Mouse (Mus musculus) frontal cortex, adult (tissue): ENCODE measurements around the gene Slc6a8.

Experiments used
- ATAC-seq: cut with Nextera tagmentation; 2 replicates; pipeline ENCODE4 v1.9.2; 2017; ENCODE audit warnings: mild to moderate bottlenecking, moderate library complexity, mixed read lengths; ENCODE audit not compliant: low TSS enrichment

The Slc6a8 gene

DNA sequence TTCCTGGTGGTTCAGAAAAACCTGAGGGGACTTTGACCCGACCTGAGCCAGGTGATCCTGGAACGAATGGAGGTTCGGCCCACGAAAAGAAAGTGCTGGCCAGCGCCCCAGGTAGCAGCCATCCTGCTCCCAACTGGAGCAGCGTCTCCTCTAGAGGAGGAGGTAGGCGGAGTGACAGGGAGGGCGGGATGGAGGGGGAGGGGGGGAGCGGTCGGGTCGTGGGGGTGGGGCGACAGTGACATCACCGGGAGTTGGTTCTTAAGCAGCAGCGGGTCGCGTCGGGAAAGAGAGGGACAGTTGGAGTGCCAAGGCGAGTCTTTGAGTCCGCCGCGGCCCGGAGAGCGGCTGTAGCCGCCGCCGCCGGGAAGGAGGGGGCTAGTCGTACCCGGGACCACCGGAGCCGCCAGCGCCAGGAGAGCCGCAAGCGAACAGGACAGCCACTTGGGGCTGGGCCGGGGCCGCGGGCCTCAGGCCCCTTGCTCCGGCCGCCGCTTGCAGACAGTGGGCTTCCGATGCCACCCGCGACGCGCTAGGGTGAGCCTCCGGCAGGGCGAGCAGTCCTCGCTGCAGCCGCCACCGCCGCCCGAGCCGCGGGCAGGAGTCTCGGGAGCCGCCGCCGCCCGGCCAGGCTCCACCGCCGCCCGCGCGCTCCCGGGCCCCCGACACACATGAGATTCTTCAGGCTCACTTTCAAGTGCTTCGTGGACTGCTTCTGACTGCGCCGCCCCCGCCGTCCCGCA lies at the start of gene Slc6a8:
Gene Slc6a8 (plus strand): TSS at position 272 of the 740 bp plus-strand sequence.
- 0 out of 2 replicates have a peak, but pooled peaks have one; percentile 24 for ATAC-seq

DNA sequence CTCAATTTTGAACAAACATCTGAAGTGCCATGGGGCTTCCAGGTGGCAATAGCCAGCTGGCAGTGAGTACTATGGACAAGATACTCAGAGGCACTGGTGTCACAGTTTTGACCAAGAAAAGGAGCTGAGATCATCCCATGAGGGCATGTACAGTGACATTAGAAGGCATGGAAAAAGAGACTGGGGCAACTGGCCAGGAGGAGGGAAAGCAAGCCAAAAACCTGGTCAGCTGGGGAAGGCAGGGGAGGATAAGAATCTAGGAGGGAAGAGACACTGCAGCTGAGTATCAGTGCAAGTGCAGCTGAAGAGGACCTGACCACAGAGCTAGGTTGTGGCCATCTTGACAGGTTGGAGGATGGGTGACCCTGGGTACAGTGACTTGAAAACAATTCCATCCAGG lies 46.0 kb upstream of the Slc6a8 start:
- no peak for ATAC-seq

DNA sequence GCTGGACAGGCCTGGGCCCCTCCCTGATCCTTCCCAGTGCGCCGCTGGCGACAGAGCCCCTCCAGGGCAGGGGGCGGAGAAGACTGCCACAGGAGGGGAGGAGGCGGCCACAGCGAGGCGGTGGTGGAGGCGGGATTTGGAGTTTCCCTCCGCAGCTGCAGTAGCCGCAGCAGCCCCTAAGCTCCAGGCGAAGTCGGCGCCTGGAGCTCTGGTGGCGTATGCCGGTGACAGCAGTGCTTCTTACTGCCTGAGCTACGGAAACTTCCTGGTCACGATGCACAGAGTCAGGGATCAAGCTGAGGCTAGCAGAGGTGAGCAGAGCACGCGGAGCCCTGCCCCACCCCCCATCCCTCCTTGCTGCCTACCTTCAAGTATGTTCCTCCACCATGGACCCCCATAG lies 37.5 kb upstream of the Slc6a8 start:
- ATAC-seq = 0 out of 2 replicates have a peak, but pooled peaks have one; percentile 29

DNA sequence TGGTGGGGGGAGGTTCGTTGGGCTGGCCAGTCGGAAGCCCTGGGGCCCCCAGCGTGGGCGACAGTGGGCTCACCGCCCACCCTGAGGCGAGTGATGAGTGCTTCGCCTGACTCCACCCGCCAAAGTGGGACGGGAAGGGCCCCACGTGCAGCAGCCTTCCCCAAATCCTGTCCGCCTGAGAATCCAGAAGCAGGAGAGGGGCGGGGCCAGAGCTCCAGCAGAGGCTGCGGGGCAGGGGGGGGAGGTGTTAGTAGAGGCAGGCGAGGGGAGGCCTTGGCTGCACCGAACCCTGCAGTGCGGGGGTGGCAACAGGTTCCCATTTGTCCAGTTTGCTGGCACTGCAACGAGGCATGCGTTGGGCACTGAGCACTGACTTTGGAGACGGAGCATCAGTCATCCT lies 35.5 kb upstream of the Slc6a8 start:
- 0 out of 2 replicates have a peak, but pooled peaks have one; percentile 8 for ATAC-seq

DNA sequence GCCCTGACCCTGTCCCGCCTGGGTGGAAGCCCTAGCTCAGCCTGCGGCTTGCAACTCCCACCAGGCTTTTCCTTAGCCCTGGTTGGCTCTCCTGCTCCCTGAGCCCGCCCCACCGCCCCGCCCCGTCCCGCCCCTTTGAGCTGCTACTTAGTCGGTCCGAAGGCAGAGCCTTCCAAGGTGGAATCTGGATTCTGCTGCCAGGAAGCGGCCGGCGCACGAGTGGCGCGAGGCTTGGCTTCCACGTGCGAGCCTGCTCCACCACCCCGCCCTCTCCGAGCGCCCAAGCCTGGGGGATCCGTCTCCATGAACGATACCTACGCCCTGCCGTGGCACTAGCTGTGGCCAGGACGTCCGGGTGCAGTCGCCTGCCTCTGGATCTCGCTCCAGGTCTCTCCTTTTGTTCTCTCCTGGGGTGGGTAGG lies 33.7 kb upstream of the Slc6a8 start, which contains the start of gene Dusp9:
Gene Dusp9 (plus strand): TSS at position 165 of the 421 bp plus-strand sequence.
- ATAC-seq = peak; percentile 28; the same call in 1 of the 2 replicates

DNA sequence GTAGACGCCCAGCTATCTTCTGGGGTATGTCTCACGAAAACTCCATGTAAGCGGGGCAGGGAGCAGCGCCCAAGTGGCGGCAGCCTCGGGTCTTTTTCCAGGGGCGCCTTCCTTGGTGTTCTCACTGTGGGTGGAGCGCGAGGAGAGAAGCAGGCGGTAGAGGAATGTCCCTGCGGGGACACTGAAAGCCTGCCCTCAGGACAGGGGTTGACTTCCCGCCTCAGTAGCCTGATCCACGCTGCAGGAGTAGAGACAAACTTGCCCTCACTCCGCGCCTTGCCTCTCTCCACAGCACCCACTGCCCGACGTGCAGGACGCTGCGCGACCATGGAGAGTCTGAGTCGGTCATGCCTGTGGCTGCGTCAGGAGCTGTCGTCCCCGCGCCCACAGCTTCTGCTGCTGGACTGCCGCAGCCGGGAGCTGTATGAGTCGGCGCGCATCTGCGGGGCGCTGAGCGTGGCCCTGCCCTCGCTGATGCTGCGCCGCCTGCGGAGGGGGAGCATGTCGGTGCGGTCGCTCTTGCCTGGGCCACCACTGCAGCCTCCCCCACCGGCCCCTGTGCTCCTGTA lies 33.0 kb upstream of the Slc6a8 start:
- peak; percentile 73 for ATAC-seq

DNA sequence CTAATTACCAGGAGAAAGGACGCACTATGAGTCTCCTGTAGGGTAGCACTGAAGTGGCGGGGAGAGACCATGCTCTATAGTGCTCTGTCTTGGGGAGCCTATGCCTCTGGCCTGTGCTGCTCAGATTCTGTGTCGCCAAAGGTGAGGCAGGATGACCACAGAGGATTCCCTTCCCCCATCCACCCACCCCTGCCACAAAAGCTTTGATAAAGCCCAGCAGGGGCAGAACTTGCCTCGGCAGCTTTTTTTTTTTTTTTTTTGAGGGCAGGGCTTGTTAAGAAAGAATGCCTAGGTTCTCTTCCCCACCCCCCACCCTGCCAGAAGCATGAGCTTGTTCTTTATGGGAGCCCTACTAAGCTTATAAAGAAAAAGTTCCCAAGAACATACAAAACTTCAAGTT lies 27.8 kb upstream of the Slc6a8 start:
- ATAC-seq = no peak

DNA sequence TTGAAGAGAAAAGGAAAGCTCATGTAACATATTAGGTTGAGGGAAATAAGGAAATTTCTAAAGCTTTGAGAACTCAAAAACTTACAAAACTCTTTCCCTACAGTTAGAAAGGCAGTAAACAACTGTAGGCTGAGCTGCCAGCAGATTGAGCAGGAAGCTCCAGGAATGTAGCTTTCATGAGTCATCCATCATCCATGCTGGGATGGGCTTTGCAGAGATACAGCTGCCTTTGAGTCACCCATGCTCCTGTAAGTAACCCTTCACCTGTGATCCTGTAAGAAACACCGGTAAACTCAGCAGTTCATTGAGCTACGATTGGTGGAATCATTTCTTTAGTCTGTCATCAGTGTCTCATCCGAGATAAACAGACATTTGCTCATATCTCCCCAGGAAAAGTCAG lies 22.1 kb upstream of the Slc6a8 start:
- no peak for ATAC-seq

DNA sequence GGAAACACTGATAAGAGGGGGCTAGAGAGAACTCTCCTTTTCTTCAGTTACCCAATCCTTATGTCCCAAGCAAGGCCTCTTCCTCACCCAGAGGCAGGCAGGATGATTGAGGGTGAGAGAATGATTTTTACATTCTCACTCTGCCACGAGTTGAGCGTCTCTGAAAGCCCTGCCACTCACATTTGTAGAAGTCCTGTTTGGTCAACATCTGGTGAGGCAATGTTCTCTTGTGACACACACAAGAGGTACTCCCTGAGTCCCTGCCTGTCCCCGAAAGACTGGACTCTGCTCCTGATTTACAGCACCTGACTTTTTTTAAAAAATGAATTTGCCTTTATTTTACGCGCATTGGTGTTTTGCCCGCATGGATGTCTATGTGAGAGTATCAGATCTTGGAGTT lies 19.6 kb upstream of the Slc6a8 start:
- ATAC-seq = no peak

DNA sequence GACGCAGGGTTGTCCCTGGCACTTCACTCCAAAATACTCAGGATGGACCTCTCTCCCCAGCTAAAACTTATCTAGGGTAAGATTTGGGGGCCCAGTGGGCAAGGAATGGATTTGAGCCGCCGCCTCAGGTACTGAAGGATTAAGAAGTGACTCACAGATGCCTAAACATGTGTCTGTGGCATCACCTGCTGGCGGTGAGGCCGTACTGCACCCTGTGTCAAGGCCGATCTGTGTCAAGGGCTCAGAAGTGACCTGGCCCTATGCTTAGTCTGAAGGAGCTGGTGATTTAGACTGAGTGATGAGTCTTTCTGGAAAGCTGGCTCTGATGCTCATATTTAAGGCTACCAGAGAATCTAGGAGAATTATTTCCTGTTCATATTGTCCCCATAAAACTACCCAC lies 18.8 kb upstream of the Slc6a8 start:
- ATAC-seq = peak; percentile 56

DNA sequence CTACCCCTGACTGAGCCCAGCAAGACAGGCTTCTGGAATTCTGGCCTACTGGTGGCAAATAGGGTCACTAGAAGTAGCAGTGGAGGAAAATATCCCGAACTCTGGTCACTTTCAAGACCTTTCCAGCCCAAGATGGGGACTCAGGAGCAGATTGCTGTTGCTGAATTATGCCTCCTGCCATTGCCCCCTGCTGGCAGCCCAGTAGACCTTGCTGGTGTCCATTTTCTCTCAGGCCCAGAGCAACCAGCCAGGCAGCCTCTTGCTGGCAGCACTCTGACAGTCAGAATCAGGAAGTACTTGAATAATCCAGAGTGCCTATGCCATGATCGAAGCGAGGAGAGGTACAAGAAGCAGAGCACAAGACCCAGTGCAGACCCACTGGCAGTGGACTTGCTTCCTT lies 17.4 kb upstream of the Slc6a8 start:
- ATAC-seq = no peak

DNA sequence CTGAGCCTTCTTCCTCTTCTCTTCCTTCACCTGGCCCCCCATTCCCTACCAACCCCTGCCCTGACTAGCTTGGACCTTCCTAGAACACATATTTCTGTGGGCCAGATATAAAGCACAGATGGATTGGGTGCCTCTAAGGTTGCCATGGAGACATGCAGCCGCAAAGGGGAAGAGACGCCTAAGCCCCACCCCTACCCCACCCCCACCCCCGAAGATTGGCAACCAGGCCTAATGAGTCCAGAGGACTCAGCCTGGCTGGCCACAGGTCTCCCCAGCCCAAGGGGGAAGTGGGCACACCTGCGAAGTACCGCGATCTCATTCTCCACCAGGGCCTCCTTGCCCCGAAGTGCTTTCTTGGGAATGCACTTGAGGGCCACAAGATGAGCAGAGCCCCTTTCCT lies 14.6 kb upstream of the Slc6a8 start:
- ATAC-seq = no peak

DNA sequence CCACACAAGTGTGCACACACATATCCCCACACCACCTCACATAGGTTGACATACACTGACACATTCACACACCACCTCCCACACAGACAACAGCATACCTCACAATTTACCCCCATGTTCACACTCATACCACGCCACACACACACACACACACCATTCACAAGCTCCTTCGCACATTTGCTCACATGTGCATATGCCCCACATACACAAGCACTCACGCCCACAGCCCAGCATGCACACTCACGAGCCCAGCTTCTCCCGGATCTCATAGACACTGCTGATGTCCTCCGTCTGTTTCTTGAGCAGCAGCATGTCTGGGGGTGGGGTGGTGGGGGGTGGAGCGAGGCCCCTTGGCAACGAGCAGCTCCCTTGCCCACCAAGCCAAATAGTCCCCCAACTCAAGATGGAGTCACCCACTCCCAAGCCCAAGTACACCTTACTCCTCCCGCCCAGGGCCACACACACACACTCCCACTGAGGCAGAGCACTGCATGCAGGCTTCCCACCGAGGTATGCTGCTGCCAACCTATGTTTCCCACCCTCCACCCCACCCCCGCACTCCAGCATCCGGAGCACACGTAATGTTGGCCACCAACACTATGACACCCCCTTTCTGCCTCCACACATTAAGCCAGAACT lies 13.9 kb upstream of the Slc6a8 start:
- peak; percentile 50 for ATAC-seq

DNA sequence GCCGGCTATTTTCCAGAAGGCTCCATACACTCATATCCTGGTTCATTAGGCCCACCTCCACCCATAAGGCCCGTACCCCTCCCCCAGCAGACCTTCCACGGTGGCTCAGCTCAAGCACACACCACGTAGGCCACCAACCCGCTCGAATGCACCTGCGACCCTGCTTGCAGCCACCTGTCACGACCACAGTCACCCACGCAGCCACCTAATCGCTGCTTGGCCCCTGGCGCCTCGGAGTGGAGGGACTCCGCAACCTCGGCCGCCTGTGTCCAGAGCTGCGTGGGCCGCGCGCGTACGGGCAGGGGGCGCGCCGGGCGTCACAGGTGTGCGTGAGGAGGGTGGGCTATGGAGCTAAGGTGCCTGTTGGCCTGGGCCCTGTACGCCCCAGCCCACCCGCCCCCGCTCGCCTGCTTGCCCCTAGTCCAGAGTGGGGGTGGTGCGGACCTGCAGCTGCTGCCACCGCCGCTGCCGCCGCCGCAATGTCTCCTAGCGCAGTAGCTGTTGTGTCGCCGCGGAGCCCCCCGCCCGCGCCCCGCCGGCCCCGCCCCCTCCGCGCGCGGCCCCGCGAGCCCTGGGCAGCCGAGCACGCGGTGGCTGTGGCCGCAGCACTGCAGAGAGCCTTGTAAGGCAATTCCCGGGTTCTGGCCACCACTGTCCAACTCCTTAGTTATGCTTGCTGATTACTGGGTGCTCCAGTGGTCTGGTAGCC lies 13.2 kb upstream of the Slc6a8 start, which contains the start of gene Pnck:
Gene Pnck (minus strand): TSS at position 543 of the 709 bp plus-strand sequence.
- ATAC-seq = no peak

DNA sequence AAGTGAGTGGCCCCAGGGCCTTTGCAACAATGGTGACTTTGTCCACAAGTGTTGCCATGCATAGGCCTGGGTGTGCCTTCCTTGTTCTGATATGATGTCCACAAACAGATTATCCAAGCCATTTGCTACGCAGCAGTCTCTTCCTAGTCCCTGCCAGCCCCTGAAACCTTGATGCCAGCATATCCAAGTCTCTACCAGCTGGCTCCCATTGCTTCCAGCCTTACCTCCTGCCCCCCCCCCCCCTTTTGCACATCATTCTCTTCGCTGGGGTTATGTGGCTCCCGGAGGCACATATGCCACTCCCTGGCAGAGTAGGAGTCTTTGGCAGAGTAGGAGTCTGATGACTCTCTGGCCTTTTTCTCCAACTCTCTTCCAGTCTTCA lies 12.7 kb upstream of the Slc6a8 start:
- ATAC-seq = no peak; the same call in 1 of the 2 replicates

DNA sequence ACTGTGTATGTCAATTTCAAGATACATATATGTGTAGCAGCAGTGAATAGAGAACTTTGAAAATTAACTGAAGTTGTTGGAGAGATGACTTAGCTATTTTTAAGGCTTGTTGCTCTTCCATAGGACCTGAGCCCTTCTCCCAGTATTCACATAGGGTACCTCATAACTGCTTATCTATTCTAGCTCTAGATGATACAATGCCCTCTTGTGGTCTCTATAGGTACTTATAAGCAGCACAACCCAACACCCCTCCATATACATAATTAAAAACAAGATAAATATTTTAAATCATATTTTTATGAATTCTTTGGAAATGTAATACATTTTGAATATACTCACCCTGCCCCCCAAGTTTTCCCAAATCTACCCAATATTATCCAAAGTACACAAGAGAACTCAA lies 9.8 kb upstream of the Slc6a8 start:
- ATAC-seq = no peak

DNA sequence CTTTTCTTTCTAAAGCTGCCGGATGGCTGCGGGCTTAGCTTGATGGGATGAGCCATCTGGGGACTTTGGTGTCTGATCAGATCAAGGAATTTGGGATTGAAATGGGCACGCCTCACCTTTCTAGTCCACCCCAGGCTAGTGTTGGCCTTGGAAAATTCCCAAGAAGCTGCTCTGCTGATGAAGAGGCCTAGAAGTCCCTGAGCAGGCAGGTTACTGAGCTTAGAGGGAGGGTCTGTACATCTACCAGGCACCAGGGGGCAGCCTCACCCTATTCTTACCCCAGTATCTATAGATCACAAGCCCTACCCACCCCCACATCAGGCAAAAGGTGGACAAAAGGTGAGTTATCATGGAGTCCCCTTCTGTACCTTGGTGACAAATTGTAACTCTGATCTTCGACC lies 919 bp upstream of the Slc6a8 start:
- peak; percentile 50 for ATAC-seq

DNA sequence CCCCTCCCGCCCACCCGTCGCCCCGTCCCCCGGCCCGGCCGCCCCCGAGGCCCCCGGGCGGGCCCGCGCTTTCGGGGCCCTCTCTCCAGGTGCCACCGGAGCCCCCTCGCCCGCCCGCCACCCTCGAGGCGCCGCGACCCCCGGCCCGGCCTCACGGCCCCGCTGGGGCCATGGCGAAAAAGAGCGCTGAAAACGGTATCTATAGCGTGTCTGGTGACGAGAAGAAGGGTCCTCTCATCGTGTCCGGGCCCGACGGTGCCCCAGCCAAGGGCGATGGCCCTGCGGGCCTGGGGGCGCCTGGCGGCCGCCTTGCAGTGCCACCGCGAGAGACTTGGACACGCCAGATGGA lies 643 bp downstream of the Slc6a8 start:
- ATAC-seq = no peak

DNA sequence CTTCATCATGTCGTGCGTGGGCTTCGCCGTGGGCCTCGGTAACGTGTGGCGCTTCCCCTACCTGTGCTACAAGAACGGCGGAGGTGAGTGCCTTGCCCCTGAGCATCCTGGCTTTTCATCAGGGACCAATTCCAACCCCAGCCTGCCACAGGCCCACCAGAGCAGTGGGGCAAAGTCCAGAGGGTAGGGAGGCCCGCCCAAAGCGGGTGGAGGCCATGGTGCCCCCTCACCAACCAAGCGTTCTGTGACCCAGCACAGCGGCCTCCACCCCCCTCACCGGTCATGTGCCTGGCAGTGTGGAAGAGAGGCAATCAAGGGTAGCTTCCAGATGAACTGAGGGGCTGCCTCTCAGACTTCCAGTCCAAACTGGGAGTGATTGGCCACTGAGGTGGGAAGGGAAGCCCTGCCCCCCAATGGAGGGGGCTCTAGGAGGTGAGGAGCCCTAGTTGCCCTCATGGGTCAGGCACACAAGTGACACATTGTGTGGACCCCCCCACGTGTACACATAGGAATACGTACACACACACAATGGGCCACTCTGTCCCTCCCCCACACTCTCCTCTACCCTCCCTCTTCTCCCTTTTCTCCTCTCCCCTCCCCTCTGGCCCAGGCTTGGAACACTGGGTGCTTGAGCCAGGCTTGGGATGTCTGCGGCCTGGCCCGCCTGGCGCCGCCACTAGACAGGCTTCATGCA lies 1.2 kb downstream of the Slc6a8 start:
- peak; percentile 32; the same call in 1 of the 2 replicates for ATAC-seq

DNA sequence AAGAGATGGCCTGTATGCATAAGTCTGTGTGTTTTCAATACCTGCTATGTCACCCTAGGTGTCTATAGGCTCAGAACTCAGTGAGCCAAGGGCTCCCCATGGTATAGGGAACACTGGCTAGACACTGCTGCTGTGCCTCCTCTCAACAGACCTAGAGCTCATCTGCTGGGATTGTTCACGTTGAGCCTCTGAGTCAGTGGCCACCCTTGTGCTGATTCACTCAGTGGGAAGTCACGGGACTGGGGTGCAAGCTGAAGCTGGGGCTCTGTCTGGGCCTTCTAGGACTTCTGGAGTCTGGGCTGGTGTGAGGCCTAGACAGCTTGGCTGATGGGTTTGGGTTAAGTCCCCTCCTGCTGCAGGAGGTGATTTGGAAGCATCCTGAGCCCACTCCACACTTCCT lies 2.3 kb downstream of the Slc6a8 start:
- ATAC-seq = peak; percentile 45

DNA sequence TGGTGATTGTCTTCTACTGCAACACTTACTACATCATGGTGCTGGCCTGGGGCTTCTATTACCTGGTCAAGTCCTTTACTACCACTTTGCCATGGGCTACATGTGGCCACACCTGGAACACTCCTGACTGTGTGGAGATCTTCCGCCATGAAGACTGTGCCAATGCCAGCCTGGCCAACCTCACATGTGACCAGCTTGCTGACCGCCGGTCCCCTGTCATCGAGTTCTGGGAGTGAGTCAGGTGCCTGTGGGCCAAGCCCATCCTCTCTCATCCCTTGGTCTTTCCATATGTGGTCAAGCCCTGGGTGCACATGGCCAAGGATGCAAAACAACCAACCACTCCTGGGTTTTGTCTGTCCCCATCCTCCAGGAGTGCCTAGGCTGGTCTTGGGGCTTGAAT lies 3.7 kb downstream of the Slc6a8 start:
- ATAC-seq = no peak

DNA sequence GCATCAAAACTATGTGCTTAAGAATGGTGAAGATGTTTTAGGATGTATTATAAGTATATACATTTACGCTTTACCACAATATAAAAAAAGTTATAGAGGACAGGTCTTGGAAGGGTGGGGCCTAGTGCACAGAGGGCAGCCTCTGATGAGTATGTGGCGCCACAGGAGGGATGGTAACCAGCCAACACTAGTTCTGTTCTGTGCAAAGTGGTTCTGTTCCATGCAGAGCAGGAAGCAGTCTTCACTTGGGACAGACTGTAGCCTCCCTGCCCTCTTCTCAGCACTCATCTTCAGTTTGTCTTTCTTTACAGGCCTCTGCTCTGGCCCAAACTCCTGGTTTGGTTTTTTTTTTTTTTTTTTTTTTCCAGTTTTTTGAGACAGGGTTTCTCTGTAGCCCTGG lies 11.2 kb downstream of the Slc6a8 start:
- ATAC-seq = no peak
